ENCODE assay signal across 14 mouse cellular contexts in the genomic region with DNA sequence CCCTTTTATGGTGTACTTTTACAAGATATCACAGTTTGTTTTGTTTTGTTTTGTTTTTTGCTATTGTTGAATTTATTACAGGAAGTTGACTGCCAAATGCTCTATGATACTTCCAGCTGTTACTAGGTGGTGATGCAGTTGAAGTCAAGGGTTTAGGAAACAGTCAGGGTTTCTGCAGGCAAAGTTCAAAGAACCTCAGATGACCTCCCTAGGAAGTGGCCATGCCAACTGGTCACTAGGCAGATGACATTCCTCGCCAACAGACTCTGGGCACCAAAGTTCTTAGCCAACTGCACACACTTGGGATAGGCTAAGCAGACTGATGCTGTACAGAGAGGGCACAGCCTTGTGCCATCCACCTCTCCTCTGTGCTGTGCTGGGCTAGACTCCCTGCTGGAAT. TPM values are rescaled to one million over a fixed set of nuclear protein-coding genes. Genes with fewer than 3 reads are reported as not detected.
A peak's percentile ranks its signal among the peaks of the same experiment; 100 is the strongest.
DNase-seq lines count a peak whose midpoint lies in the region.
"Had no signal": no experiment of that assay in that cellular context is flagged by ENCODE, and none has a peak within 500 bp of the region (broad histone marks: within the 10 kb centered on the region; RNA-seq: fewer than 3 reads in every experiment).

No protein-coding gene starts in this region.

- intact Hi-C loops in heart, postnatal 25 days (cut with DNase I), result no loop called here

- DNase-seq in adrenal gland, postnatal 14 days, result peak; percentile 45
- no peak for DNase-seq in adrenal gland, postnatal 36 days
- DNase-seq in heart, adult 11 months, result peak; percentile 87
- DNase-seq in heart, postnatal 25 days (ENCODE audit: low spot score), result no peak
- peak; percentile 65 for DNase-seq in adipocyte (ENCODE audit: low spot score)
- no peak for DNase-seq in ovary, postnatal 36 days (ENCODE audit: low spot score)
- DNase-seq: cerebellum, adult 11-12 months; cerebellum, adult 8-10 months; cerebellum, postnatal 10 days; cerebellum, postnatal 36 days; embryo, embryonic 11 days; gastrocnemius, postnatal 36 days; heart, postnatal 36 days; kidney, adult 11 months had no signal

RNA-seq across cellular contexts. Expression of gene Prdm9, which starts 10.9 kb away (rescaled TPM):
- 9.1 and 9.2 TPM in 2 replicates for total RNA-seq in adrenal gland, postnatal 14 days (2021)
- 1 to 10 TPM; 4.1 to 4.6 TPM for total RNA-seq in adrenal gland, postnatal 36 days (2021)
- 1 to 10 TPM; 2.4 to 2.6 TPM for total RNA-seq in heart, postnatal 25 days (2021)

RNA-seq across cellular contexts. Expression of gene Pdcd2, which starts 48.0 kb away (rescaled TPM):
- 30.8 and 36.2 TPM in 2 replicates for total RNA-seq in adrenal gland, postnatal 14 days (2021)
- 10 to 100 TPM; 33.2 to 34.6 TPM for total RNA-seq in adrenal gland, postnatal 36 days (2021)
- 10 to 100 TPM; 16.1 to 16.9 TPM for total RNA-seq in heart, postnatal 25 days (2021)

Comparison
In these comparisons a context has a peak if more than half of its experiments do, and no peak if none do; other contexts are left out.
1. DNase-seq: peak in adrenal gland, postnatal 14 days (single experiment), heart, adult 11 months (single experiment) and adipocyte (single experiment); none in adrenal gland, postnatal 36 days (0 of 2), heart, postnatal 25 days (single experiment) and ovary, postnatal 36 days (single experiment).